Mouse (Mus musculus) lung, adult 10 weeks (tissue): Measurements from ENCODE around the gene Gm10282. TPM values are rescaled to one million over a fixed set of nuclear protein-coding genes. Genes with fewer than 3 reads are reported as not detected.

Experiments
- polyA plus RNA-seq: library from polyadenylated mRNA; stranded (reverse); fragments of 350-450 nt; fragmentation: Illumina TruSeq; extraction: RNeasy Lipid Tissue Mini Kit (QIAGEN cat#74804); gene quantifications from one replicate; pipeline ENCODE4 v1.2.3, GENCODE M21; 2014; ENCODE audit warnings: low read depth, low replicate concordance; ENCODE audit not compliant: insufficient read depth

The Gm10282 gene
- polyA plus RNA-seq: 2.8 TPM

GRCm38 (mm10) chr8:72305210-72305905 is at the start of gene Gm10282:
Gene Gm10282 (minus strand): TSS chr8:72305260.

GRCm38 (mm10) chr8:72318801-72319322 is 13.8 kb upstream of the Gm10282 start, which contains the start of gene Klf2:
Gene Klf2 (plus strand): TSS chr8:72319033.

Other genes starting within 250 kb of the Gm10282 start
- not detected for gene Olfr373, start 222.1 kb downstream of the Gm10282 start, polyA plus RNA-seq
- not detected for gene Olfr374, start 198.2 kb downstream of the Gm10282 start, polyA plus RNA-seq
- gene Tpm4, start 170.3 kb downstream of the Gm10282 start, polyA plus RNA-seq: 317 TPM
- gene Rab8a, start 144.1 kb downstream of the Gm10282 start, polyA plus RNA-seq: 39.2 TPM
- 1.3 TPM for gene Hsh2d, start 115.6 kb downstream of the Gm10282 start, polyA plus RNA-seq
- 0.62 TPM for gene Cib3, start 92.4 kb downstream of the Gm10282 start, polyA plus RNA-seq
- not detected for gene Gm11034, start 91.6 kb downstream of the Gm10282 start, polyA plus RNA-seq
- gene Fam32a, start 85.5 kb downstream of the Gm10282 start, polyA plus RNA-seq: 64.0 TPM
- gene Ap1m1, start 65.2 kb downstream of the Gm10282 start, polyA plus RNA-seq: 29.5 TPM
- 209 TPM for gene Klf2, start 13.8 kb upstream of the Gm10282 start, polyA plus RNA-seq
- 16.6 TPM for gene Eps15l1, start 116.2 kb upstream of the Gm10282 start, polyA plus RNA-seq
- 1.7 TPM for gene Calr3, start 138.6 kb upstream of the Gm10282 start, polyA plus RNA-seq
- 3.9 TPM for gene 1700030K09Rik, start 138.6 kb upstream of the Gm10282 start, polyA plus RNA-seq
- gene Cherp, start 170.0 kb upstream of the Gm10282 start, polyA plus RNA-seq: 12.6 TPM
- gene Slc35e1, start 187.4 kb upstream of the Gm10282 start, polyA plus RNA-seq: 14.9 TPM
- 3.8 TPM for gene Med26, start 243.0 kb upstream of the Gm10282 start, polyA plus RNA-seq